Mouse (Mus musculus): Measurements from ENCODE around the gene Slc30a7. TPM values are rescaled to one million over a fixed set of nuclear protein-coding genes. Genes with fewer than 3 reads are reported as not detected.
A peak's percentile ranks its signal among the peaks of the same experiment; 100 is the strongest.

The Slc30a7 gene
- polyA plus RNA-seq, 1 experiment from 2014 or later: 16.8 TPM

- ATAC-seq (replicated peaks): no peak
- Histone ChIP-seq H3K4me1 (no peaks in the 10 kb centered on the region), H3K27me3 (replicated peaks) (no peaks in the 10 kb centered on the region), H3K27ac (no peak overlapping the region), H3K9ac (no peak overlapping the region), H3K4me2 (no peak overlapping the region), H3K9me3 (no peaks in the 10 kb centered on the region), H3K36me3 (replicated peaks) (peaks cover 20% of the 10 kb centered on the region; the same call in 1 of the 2 replicates), H3K4me3 (no peak overlapping the region)
- 95% methylated on average over 9 of the region's 9 CpGs for WGBS
Observed at GRCm38 (mm10) chr3:115984653-115985052, 22.6 kb downstream of the Slc30a7 start.

- Histone ChIP-seq H3K9ac (no peak overlapping the region), H3K4me3 (no peak overlapping the region), H3K4me1 (no peaks in the 10 kb centered on the region), H3K4me2 (no peak overlapping the region), H3K9me3 (no peaks in the 10 kb centered on the region), H3K27me3 (replicated peaks) (no peaks in the 10 kb centered on the region), H3K36me3 (replicated peaks) (peaks cover 17% of the 10 kb centered on the region; the same call in 1 of the 2 replicates), H3K27ac (no peak overlapping the region)
- no peak for ATAC-seq (replicated peaks)
- WGBS: 95% methylated on average over 8 of the region's 8 CpGs
Observed at GRCm38 (mm10) chr3:115983217-115983616, 24.0 kb downstream of the Slc30a7 start.

GRCm38 (mm10) chr3:115979000-115979399 is 28.2 kb downstream of the Slc30a7 start:
- 26% methylated on average over 1 of the region's 1 CpGs for whole genome bisulfite sequencing
- ATAC-seq (replicated peaks): peak; percentile 67; the same call in 1 of the 2 replicates
- no peaks in the 10 kb centered on the region for H3K4me1 ChIP-seq
- no peaks in the 10 kb centered on the region for H3K27me3 ChIP-seq (replicated peaks)
- peaks cover 18% of the 10 kb centered on the region; the same call in 1 of the 2 replicates for H3K36me3 ChIP-seq (replicated peaks)
- no peak overlapping the region for H3K4me3 ChIP-seq
- H3K9me3 ChIP-seq: no peaks in the 10 kb centered on the region
- H3K4me2 ChIP-seq: no peak overlapping the region
- no peak overlapping the region for H3K27ac ChIP-seq
- H3K9ac ChIP-seq: no peak overlapping the region

- ATAC-seq (replicated peaks): no peak
- H3K9me3 ChIP-seq: no peaks in the 10 kb centered on the region
- H3K27me3 ChIP-seq (replicated peaks): no peaks in the 10 kb centered on the region
- no peak overlapping the region for H3K27ac ChIP-seq
- no peak overlapping the region for H3K4me2 ChIP-seq
- peaks cover 19% of the 10 kb centered on the region; the same call in 1 of the 2 replicates for H3K36me3 ChIP-seq (replicated peaks)
- no peaks in the 10 kb centered on the region for H3K4me1 ChIP-seq
- WGBS: 93% methylated on average over 10 of the region's 10 CpGs
- no peak overlapping the region for H3K4me3 ChIP-seq
- no peak overlapping the region for H3K9ac ChIP-seq
Observed at GRCm38 (mm10) chr3:115974995-115975394, 32.2 kb downstream of the Slc30a7 start.

- Histone ChIP-seq H3K9ac (no peak overlapping the region), H3K36me3 (replicated peaks) (peaks cover 19% of the 10 kb centered on the region; the same call in 1 of the 2 replicates), H3K27ac (no peak overlapping the region), H3K4me3 (no peak overlapping the region), H3K4me1 (no peaks in the 10 kb centered on the region), H3K4me2 (no peak overlapping the region), H3K27me3 (replicated peaks) (no peaks in the 10 kb centered on the region), H3K9me3 (no peaks in the 10 kb centered on the region)
- 92% methylated on average over 6 of the region's 6 CpGs for WGBS
- no peak for ATAC-seq (replicated peaks)
Observed at GRCm38 (mm10) chr3:115974228-115974627, 33.0 kb downstream of the Slc30a7 start.

GRCm38 (mm10) chr3:115971891-115972646 is 35.1 kb downstream of the Slc30a7 start:
- Histone ChIP-seq H3K4me2 (no peak overlapping the region), H3K4me3 (no peak overlapping the region), H3K9ac (no peak overlapping the region), H3K36me3 (replicated peaks) (peaks cover 11% of the 10 kb centered on the region; the same call in 1 of the 2 replicates), H3K9me3 (no peaks in the 10 kb centered on the region), H3K27ac (no peak overlapping the region), H3K4me1 (no peaks in the 10 kb centered on the region), H3K27me3 (replicated peaks) (no peaks in the 10 kb centered on the region)
- 96% methylated on average over 14 of the region's 14 CpGs for WGBS
- ATAC-seq (replicated peaks): no peak

GRCm38 (mm10) chr3:115971045-115971785 is 36.0 kb downstream of the Slc30a7 start:
- no peaks in the 10 kb centered on the region for H3K4me1 ChIP-seq
- 94% methylated on average over 20 of the region's 20 CpGs for WGBS

GRCm38 (mm10) chr3:115968745-115969530 is 38.3 kb downstream of the Slc30a7 start:
- no peak overlapping the region for H3K27ac ChIP-seq
- no peak overlapping the region for H3K4me2 ChIP-seq
- no peak overlapping the region for H3K4me3 ChIP-seq
- H3K27me3 ChIP-seq (replicated peaks): no peaks in the 10 kb centered on the region
- H3K4me1 ChIP-seq: no peaks in the 10 kb centered on the region
- H3K9ac ChIP-seq: no peak overlapping the region
- WGBS: 79% methylated on average over 10 of the region's 10 CpGs
- H3K36me3 ChIP-seq (replicated peaks): peaks cover 6% of the 10 kb centered on the region; the same call in 1 of the 2 replicates
- H3K9me3 ChIP-seq: no peaks in the 10 kb centered on the region
- ATAC-seq (replicated peaks): peak; percentile 62

More at GRCm38 (mm10) chr3:115971045-115971785, 36.0 kb downstream of the Slc30a7 start:
- Histone ChIP-seq H3K27me3 (replicated peaks) (no peaks in the 10 kb centered on the region), H3K4me3 (no peak overlapping the region), H3K4me2 (no peak overlapping the region), H3K9me3 (no peaks in the 10 kb centered on the region), H3K9ac (no peak overlapping the region), H3K36me3 (replicated peaks) (peaks cover 9% of the 10 kb centered on the region; the same call in 1 of the 2 replicates), H3K27ac (no peak overlapping the region)
- no peak for ATAC-seq (replicated peaks)

GRCm38 (mm10) chr3:115964071-115964470 is 43.1 kb downstream of the Slc30a7 start:
- H3K4me1 ChIP-seq: no peaks in the 10 kb centered on the region
- no peak overlapping the region for H3K4me3 ChIP-seq
- ATAC-seq (replicated peaks): no peak
- no peaks in the 10 kb centered on the region for H3K27me3 ChIP-seq (replicated peaks)
- no peaks in the 10 kb centered on the region for H3K9me3 ChIP-seq
- 72% methylated on average over 5 of the region's 5 CpGs for WGBS
- H3K9ac ChIP-seq: no peak overlapping the region
- no peak overlapping the region for H3K27ac ChIP-seq
- H3K36me3 ChIP-seq (replicated peaks): no peaks in the 10 kb centered on the region
- H3K4me2 ChIP-seq: no peak overlapping the region

GRCm38 (mm10) chr3:115963597-115963996 is 43.6 kb downstream of the Slc30a7 start:
- no peak overlapping the region for H3K27ac ChIP-seq
- WGBS: 100% methylated on average over 1 of the region's 1 CpGs
- H3K4me1 ChIP-seq: no peaks in the 10 kb centered on the region
- no peak overlapping the region for H3K9ac ChIP-seq
- no peak overlapping the region for H3K4me3 ChIP-seq
- no peak for ATAC-seq (replicated peaks)
- H3K27me3 ChIP-seq (replicated peaks): no peaks in the 10 kb centered on the region
- no peaks in the 10 kb centered on the region for H3K9me3 ChIP-seq
- no peak overlapping the region for H3K4me2 ChIP-seq
- no peaks in the 10 kb centered on the region for H3K36me3 ChIP-seq (replicated peaks)

GRCm38 (mm10) chr3:115962028-115962415 is 45.2 kb downstream of the Slc30a7 start:
- H3K4me1 ChIP-seq: no peaks in the 10 kb centered on the region
- no peak overlapping the region for H3K27ac ChIP-seq
- H3K27me3 ChIP-seq (replicated peaks): no peaks in the 10 kb centered on the region
- H3K9ac ChIP-seq: no peak overlapping the region
- H3K36me3 ChIP-seq (replicated peaks): no peaks in the 10 kb centered on the region
- WGBS: 63% methylated on average over 4 of the region's 4 CpGs
- no peak overlapping the region for H3K4me2 ChIP-seq
- H3K9me3 ChIP-seq: no peaks in the 10 kb centered on the region
- ATAC-seq (replicated peaks): no peak
- H3K4me3 ChIP-seq: no peak overlapping the region

Measured in midbrain, embryonic 15.5 days (tissue).